In genomic region chr6:72319019-72319418, GRCm38 (mm10) we compare ENCODE assay signal across 9 mouse cellular contexts. TPM values are rescaled to one million over a fixed set of nuclear protein-coding genes. Genes with fewer than 3 reads are reported as not detected.
A peak's percentile ranks its signal among the peaks of the same experiment; 100 is the strongest.
DNase-seq lines count a peak whose midpoint lies in the region; ATAC-seq and TF ChIP-seq lines count a peak whose summit lies in the region.
"Had no signal": no experiment of that assay in that cellular context is flagged by ENCODE, and none has a peak within 500 bp of the region (broad histone marks: within the 10 kb centered on the region; RNA-seq: fewer than 3 reads in every experiment).

No protein-coding gene starts in this region.

- no peak overlapping the region for H3K27ac ChIP-seq in liver, embryonic 13.5 days
- no peak overlapping the region for H3K27ac ChIP-seq in forebrain, embryonic 12.5 days
- H3K27ac ChIP-seq: embryonic facial prominence, embryonic 13.5 days had no signal

- no peaks in the 10 kb centered on the region for H3K27me3 ChIP-seq in E14TG2a.4 (ENCODE audit: insufficient read depth, low read length)
- no peaks in the 10 kb centered on the region for H3K27me3 ChIP-seq in liver, embryonic 13.5 days
- H3K27me3 ChIP-seq in forebrain, embryonic 12.5 days, result no peaks in the 10 kb centered on the region
- H3K27me3 ChIP-seq: embryonic facial prominence, embryonic 13.5 days had no signal

- TF ChIP-seq CTCF in E14TG2a.4 (conservative IDR thresholded peaks at IDR 0.05; ENCODE audit: low read length), result peak; percentile 20

- DNase-seq in kidney, adult 18-20 months, result peak; percentile 56
- DNase-seq in kidney, adult 11 months, result no peak
- peak; percentile 26 to 44 for DNase-seq in adrenal gland, postnatal 36 days
- DNase-seq in induced T-regulatory cell, adult 2 months (ENCODE audit: low read depth), result peak; percentile 56
- DNase-seq in liver, embryonic 13.5 days, result peak; percentile 17
- peak; percentile 33 for DNase-seq in thymus, postnatal 14 days

- peaks cover 96% of the 10 kb centered on the region for H3K36me3 ChIP-seq in E14TG2a.4 (ENCODE audit: insufficient read depth, low read length)
- peaks cover 92% of the 10 kb centered on the region for H3K36me3 ChIP-seq in liver, embryonic 13.5 days
- peaks cover 87% of the 10 kb centered on the region for H3K36me3 ChIP-seq in forebrain, embryonic 12.5 days (replicated peaks)

- H3K4me2 ChIP-seq in liver, embryonic 13.5 days, result no peak overlapping the region
- no peak overlapping the region for H3K4me2 ChIP-seq in forebrain, embryonic 12.5 days
- H3K4me2 ChIP-seq: embryonic facial prominence, embryonic 13.5 days had no signal

- H3K9ac ChIP-seq in liver, embryonic 13.5 days, result no peak overlapping the region
- no peak overlapping the region for H3K9ac ChIP-seq in forebrain, embryonic 12.5 days
- H3K9ac ChIP-seq: embryonic facial prominence, embryonic 13.5 days had no signal

- H3K4me1 ChIP-seq in E14TG2a.4 (replicated peaks; ENCODE audit: low read depth, low read length), result peaks cover 20% of the 10 kb centered on the region
- H3K4me1 ChIP-seq in liver, embryonic 13.5 days (replicated peaks), result peaks cover 26% of the 10 kb centered on the region
- H3K4me1 ChIP-seq in forebrain, embryonic 12.5 days, result no peaks in the 10 kb centered on the region
- H3K4me1 ChIP-seq: embryonic facial prominence, embryonic 13.5 days had no signal

- WGBS in liver, embryonic 13.5 days (ENCODE audit: insufficient replicate concordance), result 74% methylated on average over 11 of the region's 11 CpGs
- WGBS in forebrain, embryonic 12.5 days, result 85% methylated on average over 11 of the region's 11 CpGs

- H3K9me3 ChIP-seq in E14TG2a.4 (ENCODE audit: low read length), result no peaks in the 10 kb centered on the region
- no peaks in the 10 kb centered on the region for H3K9me3 ChIP-seq in liver, embryonic 13.5 days (replicated peaks)
- H3K9me3 ChIP-seq in forebrain, embryonic 12.5 days, result no peaks in the 10 kb centered on the region
- H3K9me3 ChIP-seq: embryonic facial prominence, embryonic 13.5 days had no signal

- no peak for ATAC-seq in liver, embryonic 13.5 days (ENCODE audit: low read depth)
- ATAC-seq in forebrain, embryonic 12.5 days (ENCODE audit: low FRiP score), result no peak

- H3K4me3 ChIP-seq in E14TG2a.4 (replicated peaks; ENCODE audit: low read length), result no peak overlapping the region
- H3K4me3 ChIP-seq in liver, embryonic 13.5 days (replicated peaks), result no peak overlapping the region
- no peak overlapping the region for H3K4me3 ChIP-seq in forebrain, embryonic 12.5 days (replicated peaks)
- H3K4me3 ChIP-seq: embryonic facial prominence, embryonic 13.5 days had no signal

RNA-seq across cellular contexts. Expression of gene Sftpb, which starts 14.6 kb away (rescaled TPM):
- not detected for total RNA-seq in adrenal gland, postnatal 36 days (2021)
- polyA plus RNA-seq in liver, embryonic 13.5 days (2015; fragmentation: Nextera tagmentation; extraction: Ambion mirVana), result not detected in 2 replicates
- polyA plus RNA-seq in forebrain, embryonic 12.5 days (2016; fragmentation: Nextera tagmentation; extraction: Ambion mirVana), result not detected in 2 replicates

RNA-seq across cellular contexts. Expression of gene Usp39, which starts 26.0 kb away (rescaled TPM):
- total RNA-seq in adrenal gland, postnatal 36 days (2021), result 10 to 100 TPM; 29.5 to 35.1 TPM
- 52.6 and 60.6 TPM in 2 replicates for polyA plus RNA-seq in liver, embryonic 13.5 days (2015; fragmentation: Nextera tagmentation; extraction: Ambion mirVana)
- 74.0 and 76.4 TPM in 2 replicates for polyA plus RNA-seq in forebrain, embryonic 12.5 days (2016; fragmentation: Nextera tagmentation; extraction: Ambion mirVana)

RNA-seq across cellular contexts. Expression of gene 0610030E20Rik, which starts 28.1 kb away (rescaled TPM):
- total RNA-seq in adrenal gland, postnatal 36 days (2021), result 10 to 100 TPM; 24.1 to 30.5 TPM
- polyA plus RNA-seq in liver, embryonic 13.5 days (2015; fragmentation: Nextera tagmentation; extraction: Ambion mirVana), result 14.5 and 17.7 TPM in 2 replicates
- polyA plus RNA-seq in forebrain, embryonic 12.5 days (2016; fragmentation: Nextera tagmentation; extraction: Ambion mirVana), result 28.5 and 30.4 TPM in 2 replicates

RNA-seq across cellular contexts. Expression of gene Tmem150a, which starts 36.2 kb away (rescaled TPM):
- 10 to 100 TPM; 19.5 to 22.5 TPM for total RNA-seq in adrenal gland, postnatal 36 days (2021)
- polyA plus RNA-seq in liver, embryonic 13.5 days (2015; fragmentation: Nextera tagmentation; extraction: Ambion mirVana), result 32.5 and 37.9 TPM in 2 replicates
- 4.0 and 4.1 TPM in 2 replicates for polyA plus RNA-seq in forebrain, embryonic 12.5 days (2016; fragmentation: Nextera tagmentation; extraction: Ambion mirVana)

RNA-seq across cellular contexts. Expression of gene Rnf181, which starts 47.7 kb away (rescaled TPM):
- 100 to 1,000 TPM; 258 to 471 TPM for total RNA-seq in adrenal gland, postnatal 36 days (2021)
- polyA plus RNA-seq in liver, embryonic 13.5 days (2015; fragmentation: Nextera tagmentation; extraction: Ambion mirVana), result 76.9 and 82.6 TPM in 2 replicates
- polyA plus RNA-seq in forebrain, embryonic 12.5 days (2016; fragmentation: Nextera tagmentation; extraction: Ambion mirVana), result 97.4 and 97.5 TPM in 2 replicates
